Mouse (Mus musculus) cerebellum, adult 2 months (tissue): ENCODE measurements around the gene Vmn2r96. TPM values are rescaled to one million over a fixed set of nuclear protein-coding genes. Genes with fewer than 3 reads are reported as not detected.
"Not testable (repeated sequence)": the region's sequence is repeated elsewhere in the genome, so short reads cannot be mapped to it uniquely, and the experiment has no call there.

ENCODE experiments used
- DNase-seq, 2 experiments: peaks; one replicate each; pipeline ENCODE4 v3.0.0; 2021
- H3K27ac ChIP-seq: fragments of 200-500 bp; 2 replicates; pipeline ENCODE4 v1.5.1; 2012; ENCODE audit warnings: low read length, control low read depth, inconsistent platforms; ENCODE audit not compliant: insufficient read depth
- H3K27me3 ChIP-seq: fragments of 200-500 bp; 2 replicates; pipeline ENCODE4 v1.6.1; 2012; ENCODE audit warnings: inconsistent platforms, mild to moderate bottlenecking, low read length, moderate library complexity; ENCODE audit not compliant: control insufficient read depth, insufficient read depth
- H3K4me1 ChIP-seq: fragments of 200-500 bp; 2 replicates; pipeline ENCODE4 v1.6.1; 2011; ENCODE audit warnings: low read length; ENCODE audit not compliant: control insufficient read depth, insufficient read depth
- H3K4me3 ChIP-seq: fragments of 200-500 bp; replicated peaks from 2 replicates; pipeline ENCODE3; 2011; ENCODE audit warnings: mild to moderate bottlenecking, low read depth, low read length, control low read depth; ENCODE audit not compliant: insufficient read depth
- CTCF ChIP-seq: fragments of 200-500 bp; IDR thresholded peaks from 2 replicates; pipeline ENCODE4 v1.5.1; 2011; ENCODE audit warnings: low read depth, mild to moderate bottlenecking, control low read depth, low read length, moderate library complexity, borderline replicate concordance; ENCODE audit not compliant: insufficient read depth
- POLR2A ChIP-seq: fragments of 200-500 bp; IDR thresholded peaks from 2 replicates; pipeline ENCODE4 v1.6.1; 2011; ENCODE audit warnings: low read length, control low read depth, borderline replicate concordance; ENCODE audit not compliant: insufficient read depth
- WGBS: fragments of 180-500 bp; shearing (Covaris S2); methylation state at CpG from one replicate; pipeline ENCODE4 v1.1.7; 2018; 5-methylcytosine and 5-hydroxymethylcytosine counted together
- polyA plus RNA-seq: library from polyadenylated mRNA; depleted of rRNA; stranded (reverse); fragments of >200 nt; gene quantifications from 2 replicates; pipeline ENCODE4 v1.2.3, GENCODE M21; 2012; rRNA removed

Vmn2r96 gene
- polyA plus RNA-seq: not detected in 2 replicates

GRCm38 (mm10) chr17:18572851-18573250 is at the start of gene Vmn2r96:
Vmn2r96 (plus strand) TSS chr17:18573151.
- not testable (repeated sequence) for H3K27me3 ChIP-seq, H3K4me1 ChIP-seq, H3K27ac ChIP-seq, H3K4me3 ChIP-seq, DNase-seq
- 77% methylated on average over 1 of the region's 1 CpGs for WGBS

GRCm38 (mm10) chr17:18523371-18523770 is 49.6 kb upstream of the Vmn2r96 start:
- no peak for TF ChIP-seq POLR2A
- no peak for TF ChIP-seq CTCF
- no peaks in the 10 kb centered on the region for H3K4me1 ChIP-seq
- no peak overlapping the region for H3K4me3 ChIP-seq
- H3K27ac ChIP-seq: no peak overlapping the region
- H3K27me3 ChIP-seq: no peaks in the 10 kb centered on the region
- no peak for DNase-seq

GRCm38 (mm10) chr17:18523991-18524390 is 49.0 kb upstream of the Vmn2r96 start:
- DNase-seq: no peak
- TF ChIP-seq POLR2A (no peak), CTCF (no peak)
- H3K4me3 ChIP-seq: no peak overlapping the region
- 66% methylated on average over 1 of the region's 1 CpGs for WGBS
- H3K27ac ChIP-seq: no peak overlapping the region
- H3K4me1 ChIP-seq: no peaks in the 10 kb centered on the region
- no peaks in the 10 kb centered on the region for H3K27me3 ChIP-seq

- not testable (repeated sequence) for DNase-seq, H3K27me3 ChIP-seq, H3K27ac ChIP-seq, H3K4me3 ChIP-seq, H3K4me1 ChIP-seq
- WGBS: 88% methylated on average over 31 of the region's 31 CpGs
Measured at GRCm38 (mm10) chr17:18558212-18559158, 14.5 kb upstream of the Vmn2r96 start.

GRCm38 (mm10) chr17:18566186-18566585 is 6.8 kb upstream of the Vmn2r96 start:
- not testable (repeated sequence) for H3K27ac ChIP-seq, H3K4me3 ChIP-seq, DNase-seq, H3K4me1 ChIP-seq, H3K27me3 ChIP-seq
- WGBS: 88% methylated on average over 17 of the region's 17 CpGs

GRCm38 (mm10) chr17:18615151-18615550 is 42.2 kb downstream of the Vmn2r96 start:
- H3K4me1 ChIP-seq, H3K27me3 ChIP-seq, H3K4me3 ChIP-seq, H3K27ac ChIP-seq, DNase-seq: not testable (repeated sequence)
- WGBS: 88% methylated on average over 6 of the region's 6 CpGs

GRCm38 (mm10) chr17:18626532-18626931 is 53.6 kb downstream of the Vmn2r96 start:
- TF ChIP-seq POLR2A: no peak
- no peak for TF ChIP-seq CTCF
- no peak for DNase-seq
- Histone ChIP-seq H3K27ac (no peak overlapping the region), H3K4me3 (no peak overlapping the region), H3K4me1 (no peaks in the 10 kb centered on the region), H3K27me3 (no peaks in the 10 kb centered on the region)

Other genes starting within 250 kb of the Vmn2r96 start
- gene Vmn2r95, start 149.1 kb upstream of the Vmn2r96 start, polyA plus RNA-seq: not detected in 2 replicates